8 mouse cellular contexts compared by ENCODE assay signal in the genomic region with DNA sequence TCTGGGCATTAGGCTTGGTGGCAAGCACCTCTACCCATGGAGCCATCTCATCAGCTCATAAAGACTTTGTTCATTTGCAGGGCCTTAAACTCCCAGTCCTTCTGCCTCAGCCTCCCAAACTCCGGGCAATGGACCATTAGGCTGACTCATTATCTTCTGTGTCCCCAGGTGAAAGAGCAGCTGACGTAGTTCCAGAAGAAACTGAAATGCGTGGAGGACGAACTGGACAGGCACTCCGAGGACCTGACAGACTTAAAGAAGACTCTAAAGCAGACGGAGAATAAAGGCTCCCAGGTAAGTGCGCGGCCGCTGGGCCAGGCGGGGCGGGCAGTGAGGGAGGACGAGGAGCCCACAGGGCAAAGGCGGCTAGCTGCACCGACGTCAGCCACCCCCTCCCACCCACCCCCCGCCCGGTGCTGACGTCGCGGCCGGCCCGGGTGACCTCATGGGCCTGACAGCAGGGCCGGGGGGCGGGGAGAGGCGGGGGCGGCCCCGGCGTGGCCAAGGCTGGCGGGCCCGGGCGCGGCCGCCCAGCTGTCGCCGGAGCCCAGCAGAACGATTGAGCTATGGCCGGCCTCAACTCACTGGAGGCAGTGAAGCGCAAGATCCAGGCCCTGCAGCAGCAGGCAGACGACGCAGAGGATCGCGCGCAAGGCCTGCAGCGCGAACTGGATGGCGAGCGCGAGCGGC. TPM values are rescaled to one million over a fixed set of nuclear protein-coding genes. Genes with fewer than 3 reads are reported as not detected.
DNase-seq lines count a peak whose midpoint lies in the region; ATAC-seq and TF ChIP-seq lines count a peak whose summit lies in the region.

Gene Tpm4, plus strand, starts transcription at position 220 of the 690 bp plus-strand sequence.

- no peak for TF ChIP-seq EP300 in CH12.LX (IDR thresholded peaks at IDR 0.05; ENCODE audit: low read length)

- H3K79me2 ChIP-seq in CH12.LX (replicated peaks; ENCODE audit: control insufficient read depth, extremely low read depth, insufficient read depth, poor library complexity, severe bottlenecking), result peaks cover 19% of the 10 kb centered on the region

- H3K9ac ChIP-seq in CH12.LX (ENCODE audit: insufficient read depth, low read depth), result peak within 1 kb of the TSS; percentile 78
- H3K9ac ChIP-seq in forebrain, embryonic 14.5 days (ENCODE audit: low read length), result peak within 1 kb of the TSS; percentile 97
- peak within 1 kb of the TSS; percentile 83 for H3K9ac ChIP-seq in neural tube, embryonic 13.5 days

- TF ChIP-seq POLR2A in CH12.LX (IDR thresholded peaks at IDR 0.05; ENCODE audit: low read depth, low read length), result peak; percentile 58; the same call in 1 of the 2 replicates
- TF ChIP-seq POLR2A in lung, adult 2 months (IDR thresholded peaks at IDR 0.05; ENCODE audit: borderline replicate concordance, extremely low read depth, low read depth, low read length), result peak; percentile 83; the same call in 1 of the 2 replicates

- dilution Hi-C loops in CH12.LX (cut with MboI; ENCODE audit: extremely low pct_ligation_motif_present, extremely low pct_unique_long_range_greater_than_20kb, low sequenced_read_pairs), result no loop called here

- no peaks in the 10 kb centered on the region for H3K9me3 ChIP-seq in CH12.LX (replicated peaks; ENCODE audit: low read length)
- H3K9me3 ChIP-seq in forebrain, embryonic 14.5 days (replicated peaks; ENCODE audit: control insufficient read depth, low read length), result no peaks in the 10 kb centered on the region
- no peaks in the 10 kb centered on the region for H3K9me3 ChIP-seq in neural tube, embryonic 13.5 days

- no peak for TF ChIP-seq RAD21 in CH12.LX (IDR thresholded peaks at IDR 0.05; ENCODE audit: low read depth, low read length)

- no peak for TF ChIP-seq CTCF in CH12.LX (conservative IDR thresholded peaks at IDR 0.05 in 1 of 2, IDR thresholded peaks at IDR 0.05 in 1 of 2; ENCODE audit: low read depth in 2 of 2, low read length in 2 of 2)
- TF ChIP-seq CTCF in lung, adult 2 months (IDR thresholded peaks at IDR 0.05; ENCODE audit: insufficient read depth, low read length), result no peak

- peaks cover 8 to 19% of the 10 kb centered on the region in 2 experiments for H3K36me3 ChIP-seq in CH12.LX (replicated peaks in 1 of 2; ENCODE audit: control insufficient read depth in 1 of 2, insufficient read depth in 1 of 2, low read length in 1 of 2)
- H3K36me3 ChIP-seq in forebrain, embryonic 14.5 days (ENCODE audit: control insufficient read depth, insufficient read depth, low read length), result peaks cover 17% of the 10 kb centered on the region
- H3K36me3 ChIP-seq in neural tube, embryonic 13.5 days, result peaks cover 15% of the 10 kb centered on the region

- H3K4me1 ChIP-seq in CH12.LX (ENCODE audit: control insufficient read depth in 1 of 2, insufficient read depth in 2 of 2), result peaks cover 12 to 52% of the 10 kb centered on the region in 2 experiments
- H3K4me1 ChIP-seq in forebrain, embryonic 14.5 days (ENCODE audit: control insufficient read depth, insufficient read depth, low read length), result peaks cover 11% of the 10 kb centered on the region
- H3K4me1 ChIP-seq in lung, adult 2 months (ENCODE audit: control insufficient read depth, insufficient read depth, low read length), result peaks cover 10% of the 10 kb centered on the region
- H3K4me1 ChIP-seq in neural tube, embryonic 13.5 days (replicated peaks), result peaks cover 31% of the 10 kb centered on the region

- peak within 1 kb of the TSS; percentile 79 to 95 (median 88) for H3K4me3 ChIP-seq in CH12.LX (replicated peaks in 1 of 3; ENCODE audit: low read depth in 2 of 3, low read length in 2 of 3, poor library complexity in 1 of 3)
- peak within 1 kb of the TSS; percentile 78 for H3K4me3 ChIP-seq in forebrain, embryonic 14.5 days (ENCODE audit: low read depth, low read length)
- H3K4me3 ChIP-seq in lung, adult 2 months (replicated peaks; ENCODE audit: extremely low read depth, low read depth, low read length), result peak within 1 kb of the TSS; percentile 90
- peak within 1 kb of the TSS; percentile 72 for H3K4me3 ChIP-seq in neural tube, embryonic 13.5 days

- H3K27ac ChIP-seq in CH12.LX (ENCODE audit: insufficient read depth, low read depth), result peak within 1 kb of the TSS; percentile 32; the same call in 1 of the 2 replicates
- H3K27ac ChIP-seq in forebrain, embryonic 14.5 days (ENCODE audit: low read depth, low read length), result peak within 1 kb of the TSS; percentile 92
- peak within 1 kb of the TSS; percentile 91 for H3K27ac ChIP-seq in neural tube, embryonic 13.5 days (replicated peaks)

- in situ Hi-C loops in CH12.LX (cut with MboI; ENCODE audit: low pct_ligation_motif_present, low pct_unique_long_range_greater_than_20kb, low sequenced_read_pairs), result no loop called here

- H3K27me3 ChIP-seq in CH12.LX (replicated peaks), result no peaks in the 10 kb centered on the region
- no peaks in the 10 kb centered on the region for H3K27me3 ChIP-seq in forebrain, embryonic 14.5 days (replicated peaks; ENCODE audit: control insufficient read depth, insufficient read depth, low read length)
- H3K27me3 ChIP-seq in neural tube, embryonic 13.5 days, result no peaks in the 10 kb centered on the region

- peak; percentile 62 for DNase-seq in CH12.LX (ENCODE audit: extremely low read depth)
- no peak for DNase-seq in forebrain, embryonic 14.5 days (ENCODE audit: low spot score)
- peak; percentile 67 for DNase-seq in heart, postnatal 25 days (ENCODE audit: low spot score)
- DNase-seq in large intestine, adult 2 months (ENCODE audit: low read depth, low spot score), result no peak
- peak; percentile 71 for DNase-seq in lung, adult 2 months
- DNase-seq in testis, postnatal 14 days (ENCODE audit: low spot score), result peak; percentile 60

- peak; percentile 65 for ATAC-seq in cerebellum, adult (ENCODE audit: insufficient number of reproducible peaks, low FRiP score, low TSS enrichment)
- ATAC-seq in forebrain, embryonic 14.5 days, result peak; percentile 79
- ATAC-seq in neural tube, embryonic 13.5 days (ENCODE audit: low read depth), result peak; percentile 84

- H3K4me2 ChIP-seq in CH12.LX (ENCODE audit: insufficient read depth, low read depth, poor library complexity, severe bottlenecking), result peak within 1 kb of the TSS; percentile 41
- H3K4me2 ChIP-seq in forebrain, embryonic 14.5 days (ENCODE audit: low read length), result peak within 1 kb of the TSS; percentile 92
- H3K4me2 ChIP-seq in neural tube, embryonic 13.5 days, result peak within 1 kb of the TSS; percentile 90

- intact Hi-C loops in heart, postnatal 25 days (cut with DNase I), result no loop called here

- WGBS in forebrain, embryonic 14.5 days, result 2% methylated on average over 48 of the region's 49 CpGs
- WGBS in large intestine, adult 2 months, result under 1% methylated on average over 48 of the region's 49 CpGs
- under 1% methylated on average over 46 of the region's 49 CpGs for WGBS in lung, adult 2 months
- WGBS in neural tube, embryonic 13.5 days, result under 1% methylated on average over 47 of the region's 49 CpGs

TF ChIP-seq in CH12.LX, 34 proteins besides CTCF, POLR2A, EP300 and RAD21:
- peak; percentile 75 for TF ChIP-seq SIN3A (IDR thresholded peaks at IDR 0.05; ENCODE audit: low read length)
- no peak for TF ChIP-seq E2F4 (IDR thresholded peaks at IDR 0.05; ENCODE audit: insufficient replicate concordance, low read depth, low read length)
- TF ChIP-seq MEF2A (IDR thresholded peaks at IDR 0.05; ENCODE audit: borderline replicate concordance, low read depth, low read length), result 0 out of 2 replicates have a peak, but pooled peaks have one; percentile 21
- no peak for TF ChIP-seq CHD1 (IDR thresholded peaks at IDR 0.05; ENCODE audit: low read depth, low read length)
- TF ChIP-seq KAT2A (IDR thresholded peaks at IDR 0.05; ENCODE audit: insufficient replicate concordance, low read length), result no peak
- no peak for TF ChIP-seq RCOR1 (conservative IDR thresholded peaks at IDR 0.05; ENCODE audit: low read depth, low read length)
- TF ChIP-seq PAX5 (IDR thresholded peaks at IDR 0.05; ENCODE audit: low read length), result no peak
- TF ChIP-seq CHD2 (IDR thresholded peaks at IDR 0.05; ENCODE audit: low read length), result no peak
- 0 out of 2 replicates have a peak, but pooled peaks have one; percentile 10 for TF ChIP-seq BHLHE40 (IDR thresholded peaks at IDR 0.05; ENCODE audit: low read depth, low read length)
- TF ChIP-seq POLR2AphosphoS2 (IDR thresholded peaks at IDR 0.05; ENCODE audit: low read depth, low read length), result no peak
- no peak for TF ChIP-seq MAZ (IDR thresholded peaks at IDR 0.05; ENCODE audit: low read depth, low read length)
- no peak for TF ChIP-seq ZNF384 (IDR thresholded peaks at IDR 0.05; ENCODE audit: low read depth, low read length)
- TF ChIP-seq SMC3 (IDR thresholded peaks at IDR 0.05; ENCODE audit: low read depth, low read length), result no peak
- peak; percentile 60; the same call in 1 of the 2 replicates for TF ChIP-seq MXI1 (IDR thresholded peaks at IDR 0.05; ENCODE audit: low read depth, low read length)
- no peak for TF ChIP-seq GABPA (IDR thresholded peaks at IDR 0.05; ENCODE audit: insufficient replicate concordance, low read depth, low read length)
- TF ChIP-seq ZC3H11A (IDR thresholded peaks at IDR 0.05; ENCODE audit: low read depth, low read length), result no peak
- peak; percentile 61 for TF ChIP-seq NELFE (IDR thresholded peaks at IDR 0.05; ENCODE audit: low read depth, low read length)
- no peak for TF ChIP-seq ZMIZ1 (IDR thresholded peaks at IDR 0.05; ENCODE audit: low read depth, low read length)
- TF ChIP-seq HCFC1 (IDR thresholded peaks at IDR 0.05; ENCODE audit: low read depth, low read length), result no peak
- TF ChIP-seq UBTF (IDR thresholded peaks at IDR 0.05; ENCODE audit: low read depth, low read length), result peak; percentile 73; the same call in 1 of the 2 replicates
- TF ChIP-seq TCF12 (IDR thresholded peaks at IDR 0.05; ENCODE audit: low read depth, low read length), result peak; percentile 55; the same call in 1 of the 2 replicates
- TF ChIP-seq NRF1 (IDR thresholded peaks at IDR 0.05; ENCODE audit: low read depth, low read length), result 0 out of 2 replicates have a peak, but pooled peaks have one; percentile 6
- no peak; the same call in 1 of the 2 replicates for TF ChIP-seq ETS1 (conservative IDR thresholded peaks at IDR 0.05; ENCODE audit: low read depth, low read length)
- 0 out of 2 replicates have a peak, but pooled peaks have one; percentile 48 for TF ChIP-seq TBP (conservative IDR thresholded peaks at IDR 0.05; ENCODE audit: low read depth, low read length)

RNA-seq across cellular contexts. Expression of gene Tpm4, which starts in this region (rescaled TPM):
- 94.8 and 96.2 TPM in 2 replicates for total RNA-seq in CH12.LX (2012; rRNA removed)
- total RNA-seq in CH12.LX (2014; rRNA removed), result 284 and 318 TPM in 2 replicates
- 203 and 218 TPM in 2 replicates for polyA plus RNA-seq in CH12.LX (2012; ENCODE audit: insufficient read length, low read depth)
- polyA plus RNA-seq in forebrain, embryonic 14.5 days (2014; fragmentation: Nextera tagmentation; extraction: Ambion mirVana), result 247 and 252 TPM in 2 replicates
- total RNA-seq in heart, postnatal 25 days (2021), result 100 to 1,000 TPM; 105 to 108 TPM
- 43.5 and 47.4 TPM in 2 replicates for polyA plus RNA-seq in large intestine, adult 2 months (2012; rRNA removed)
- 139 and 170 TPM in 2 replicates for polyA plus RNA-seq in lung, adult 2 months (2012; rRNA removed)
- polyA plus RNA-seq in neural tube, embryonic 13.5 days (2015; fragmentation: Nextera tagmentation; extraction: Ambion mirVana), result 230 and 274 TPM in 2 replicates

Comparison
In these comparisons a context has a peak if more than half of its experiments do, and no peak if none do; other contexts are left out.
1. DNase-seq: peak in CH12.LX (single experiment), heart, postnatal 25 days (single experiment), lung, adult 2 months (single experiment) and testis, postnatal 14 days (single experiment); none in forebrain, embryonic 14.5 days (single experiment) and large intestine, adult 2 months (single experiment).
2. H3K27ac ChIP-seq: peak in every context shown above with its lines; median percentile 92 in forebrain, embryonic 14.5 days; 91 in neural tube, embryonic 13.5 days; 32 in CH12.LX.
3. H3K4me2 ChIP-seq: peak in every context shown above with its lines; median percentile 92 in forebrain, embryonic 14.5 days; 90 in neural tube, embryonic 13.5 days; 41 in CH12.LX.
4. Peak in every context shown above with its lines, with median percentiles within 50 percentile points of each other: H3K4me3 ChIP-seq, H3K9ac ChIP-seq and ATAC-seq.